Mouse (Mus musculus): ENCODE measurements around the gene Dnah8. TPM values are rescaled to one million over a fixed set of nuclear protein-coding genes. Genes with fewer than 3 reads are reported as not detected.
"Not testable (repeated sequence)": the region's sequence is repeated elsewhere in the genome, so short reads cannot be mapped to it uniquely, and the experiment has no call there.

Dnah8 gene
- polyA plus RNA-seq (2015; fragmentation: Nextera tagmentation; extraction: Ambion mirVana) = 5.7 and 6.1 TPM in 2 replicates

- not testable (repeated sequence) for H3K27me3 ChIP-seq; H3K27ac ChIP-seq; H3K4me1 ChIP-seq; ATAC-seq (ENCODE audit: borderline replicate concordance, extremely low read depth, low FRiP score, low TSS enrichment); H3K36me3 ChIP-seq; H3K4me3 ChIP-seq; H3K4me2 ChIP-seq; H3K9ac ChIP-seq; H3K9me3 ChIP-seq
- no CpG with 5 or more reads among the region's 20 CpGs for WGBS
These were observed at the start of gene Dnah8 for GRCm38 (mm10) chr17:30624132-30624531. Gene Dnah8 (plus strand): TSS chr17:30624354.

- Histone ChIP-seq H3K9me3 (no peaks in the 10 kb centered on the region), H3K27ac (no peak overlapping the region), H3K4me2 (peak overlapping the region; percentile 71), H3K4me3 (peak overlapping the region; percentile 66; the same call in 1 of the 2 replicates), H3K9ac (peak overlapping the region; percentile 49; the same call in 1 of the 2 replicates), H3K27me3 (no peaks in the 10 kb centered on the region), H3K36me3 (no peaks in the 10 kb centered on the region), H3K4me1 (peaks cover 26% of the 10 kb centered on the region)
- WGBS = 63% methylated on average over 8 of the region's 8 CpGs
- ATAC-seq (ENCODE audit: borderline replicate concordance, extremely low read depth, low FRiP score, low TSS enrichment) = no peak
These were observed 49.4 kb upstream of the Dnah8 start for GRCm38 (mm10) chr17:30574783-30575075.

GRCm38 (mm10) chr17:30575121-30575904 lies 48.8 kb upstream of the Dnah8 start:
- no peaks in the 10 kb centered on the region for H3K9me3 ChIP-seq
- peak overlapping the region; percentile 66 for H3K4me3 ChIP-seq
- H3K4me2 ChIP-seq = peak overlapping the region; percentile 71
- peaks cover 21% of the 10 kb centered on the region for H3K4me1 ChIP-seq
- WGBS = 4% methylated on average over 35 of the region's 35 CpGs
- peak; percentile 4; the same call in 1 of the 2 replicates for ATAC-seq (ENCODE audit: borderline replicate concordance, extremely low read depth, low FRiP score, low TSS enrichment)
- peak overlapping the region; percentile 85 for H3K27ac ChIP-seq
- H3K27me3 ChIP-seq = no peaks in the 10 kb centered on the region
- no peaks in the 10 kb centered on the region for H3K36me3 ChIP-seq
- peak overlapping the region; percentile 49 for H3K9ac ChIP-seq

- H3K9ac ChIP-seq = peak within 1 kb of the TSS; percentile 49
- no peaks in the 10 kb centered on the region for H3K36me3 ChIP-seq
- peak within 1 kb of the TSS; percentile 71 for H3K4me2 ChIP-seq
- H3K4me1 ChIP-seq = peaks cover 13% of the 10 kb centered on the region
- under 1% methylated on average over 56 of the region's 94 CpGs for WGBS
- H3K27ac ChIP-seq = peak within 1 kb of the TSS; percentile 85
- peak; percentile 91 for ATAC-seq (ENCODE audit: borderline replicate concordance, extremely low read depth, low FRiP score, low TSS enrichment)
- H3K4me3 ChIP-seq = peak within 1 kb of the TSS; percentile 66
- no peaks in the 10 kb centered on the region for H3K27me3 ChIP-seq
- H3K9me3 ChIP-seq = no peaks in the 10 kb centered on the region
These were observed 48.0 kb upstream of the Dnah8 start, which contains the start of gene Btbd9 for GRCm38 (mm10) chr17:30575941-30576773. Gene Btbd9 (minus strand): TSS chr17:30576488.

GRCm38 (mm10) chr17:30576946-30577345 lies 47.2 kb upstream of the Dnah8 start:
- Histone ChIP-seq H3K4me2 (peak overlapping the region; percentile 71), H3K27ac (peak overlapping the region; percentile 85; the same call in 1 of the 2 replicates), H3K9me3 (no peaks in the 10 kb centered on the region), H3K27me3 (no peaks in the 10 kb centered on the region), H3K9ac (peak overlapping the region; percentile 49), H3K4me1 (peaks cover 13% of the 10 kb centered on the region), H3K4me3 (peak overlapping the region; percentile 66), H3K36me3 (no peaks in the 10 kb centered on the region)
- WGBS = 36% methylated on average over 12 of the region's 12 CpGs
- no peak for ATAC-seq (ENCODE audit: borderline replicate concordance, extremely low read depth, low FRiP score, low TSS enrichment)

- H3K9me3 ChIP-seq = no peaks in the 10 kb centered on the region
- ATAC-seq (ENCODE audit: borderline replicate concordance, extremely low read depth, low FRiP score, low TSS enrichment) = no peak
- 63% methylated on average over 1 of the region's 1 CpGs for WGBS
These were observed 43.4 kb upstream of the Dnah8 start for GRCm38 (mm10) chr17:30580781-30581180.

GRCm38 (mm10) chr17:30581201-30581600 lies 43.0 kb upstream of the Dnah8 start:
- no peak for ATAC-seq (ENCODE audit: borderline replicate concordance, extremely low read depth, low FRiP score, low TSS enrichment)
- Histone ChIP-seq H3K4me1 (peaks cover 5% of the 10 kb centered on the region; the same call in 1 of the 2 replicates), H3K27me3 (no peaks in the 10 kb centered on the region), H3K9ac (no peak overlapping the region), H3K4me2 (no peak overlapping the region), H3K27ac (no peak overlapping the region), H3K4me3 (no peak overlapping the region), H3K36me3 (no peaks in the 10 kb centered on the region), H3K9me3 (no peaks in the 10 kb centered on the region)
- WGBS = 81% methylated on average over 6 of the region's 6 CpGs

More at GRCm38 (mm10) chr17:30580781-30581180, 43.4 kb upstream of the Dnah8 start:
- Histone ChIP-seq H3K4me1 (peaks cover 5% of the 10 kb centered on the region; the same call in 1 of the 2 replicates), H3K27ac (no peak overlapping the region), H3K9ac (no peak overlapping the region), H3K4me3 (no peak overlapping the region), H3K36me3 (no peaks in the 10 kb centered on the region), H3K27me3 (no peaks in the 10 kb centered on the region), H3K4me2 (no peak overlapping the region)

- H3K36me3 ChIP-seq = no peaks in the 10 kb centered on the region
- 78% methylated on average over 3 of the region's 3 CpGs for WGBS
- ATAC-seq (ENCODE audit: borderline replicate concordance, extremely low read depth, low FRiP score, low TSS enrichment) = no peak
These were observed 41.8 kb upstream of the Dnah8 start for GRCm38 (mm10) chr17:30582313-30582712.

GRCm38 (mm10) chr17:30583258-30584001 lies 40.7 kb upstream of the Dnah8 start:
- no peak overlapping the region for H3K9ac ChIP-seq
- 72% methylated on average over 2 of the region's 2 CpGs for WGBS

More at GRCm38 (mm10) chr17:30582313-30582712, 41.8 kb upstream of the Dnah8 start:
- no peaks in the 10 kb centered on the region for H3K4me1 ChIP-seq
- no peaks in the 10 kb centered on the region for H3K27me3 ChIP-seq
- H3K4me2 ChIP-seq = no peak overlapping the region
- H3K27ac ChIP-seq = no peak overlapping the region
- H3K4me3 ChIP-seq = no peak overlapping the region
- no peaks in the 10 kb centered on the region for H3K9me3 ChIP-seq
- no peak overlapping the region for H3K9ac ChIP-seq

GRCm38 (mm10) chr17:30590417-30591198 lies 33.5 kb upstream of the Dnah8 start:
- Histone ChIP-seq H3K4me1 (no peaks in the 10 kb centered on the region), H3K9me3 (no peaks in the 10 kb centered on the region), H3K9ac (no peak overlapping the region), H3K27me3 (no peaks in the 10 kb centered on the region), H3K4me3 (no peak overlapping the region), H3K36me3 (peaks cover 22% of the 10 kb centered on the region), H3K27ac (no peak overlapping the region), H3K4me2 (no peak overlapping the region)
- WGBS = 54% methylated on average over 17 of the region's 17 CpGs
- peak; percentile 14; the same call in 1 of the 2 replicates for ATAC-seq (ENCODE audit: borderline replicate concordance, extremely low read depth, low FRiP score, low TSS enrichment)

More at GRCm38 (mm10) chr17:30583258-30584001, 40.7 kb upstream of the Dnah8 start:
- no peak for ATAC-seq (ENCODE audit: borderline replicate concordance, extremely low read depth, low FRiP score, low TSS enrichment)
- Histone ChIP-seq H3K36me3 (no peaks in the 10 kb centered on the region), H3K9me3 (no peaks in the 10 kb centered on the region), H3K4me2 (no peak overlapping the region), H3K4me1 (no peaks in the 10 kb centered on the region), H3K27me3 (no peaks in the 10 kb centered on the region), H3K4me3 (no peak overlapping the region), H3K27ac (no peak overlapping the region)

- 70% methylated on average over 5 of the region's 5 CpGs for WGBS
- no peak for ATAC-seq (ENCODE audit: borderline replicate concordance, extremely low read depth, low FRiP score, low TSS enrichment)
These were observed 29.7 kb upstream of the Dnah8 start for GRCm38 (mm10) chr17:30594407-30594806.

More at GRCm38 (mm10) chr17:30594407-30594806, 29.7 kb upstream of the Dnah8 start:
- peaks cover 54% of the 10 kb centered on the region for H3K36me3 ChIP-seq
- no peak overlapping the region for H3K27ac ChIP-seq
- H3K4me1 ChIP-seq = no peaks in the 10 kb centered on the region
- no peaks in the 10 kb centered on the region for H3K9me3 ChIP-seq
- no peak overlapping the region for H3K4me3 ChIP-seq
- H3K9ac ChIP-seq = no peak overlapping the region
- H3K4me2 ChIP-seq = no peak overlapping the region
- no peaks in the 10 kb centered on the region for H3K27me3 ChIP-seq
